Mouse (Mus musculus) CD4-positive, CD25-positive, alpha-beta regulatory T cell (primary cell): ENCODE data around the gene Polr3e. TPM values are rescaled to one million over a fixed set of nuclear protein-coding genes. Genes with fewer than 3 reads are reported as not detected.

Source experiments
- polyA plus RNA-seq: library from polyadenylated mRNA; unstranded; fragments of 100-300 nt; shearing (Covaris generic); gene quantifications from one replicate; pipeline ENCODE4 v1.2.1, GENCODE M21; 2017

Polr3e gene
- 37.9 TPM for polyA plus RNA-seq

GRCm38 (mm10) chr7:120917592-120918461, at the start of gene Polr3e:
Polr3e (plus strand) TSS chr7:120917744.

GRCm38 (mm10) chr7:120982200-120982841, 64.8 kb downstream of the Polr3e start, which contains the start of the genes Cdr2 and Mfsd13b:
Cdr2 (minus strand) TSS chr7:120982312.
Mfsd13b (plus strand) TSS chr7:120982509.

Other genes starting within 250 kb of the Polr3e start
- 0.18 TPM for gene Pdzd9, start 247.4 kb upstream of the Polr3e start, polyA plus RNA-seq
- 10.1 TPM for gene Mosmo, start 240.1 kb upstream of the Polr3e start, polyA plus RNA-seq
- gene Vwa3a, start 178.4 kb upstream of the Polr3e start, polyA plus RNA-seq = 0.22 TPM
- not detected for gene Gm5737, start 105.4 kb upstream of the Polr3e start, polyA plus RNA-seq
- 12.2 TPM for gene Eef2k, start 74.9 kb upstream of the Polr3e start, polyA plus RNA-seq
- 4.5 TPM for gene Cdr2, start 64.6 kb downstream of the Polr3e start, polyA plus RNA-seq
- 0.45 TPM for gene Mfsd13b, start 64.8 kb downstream of the Polr3e start, polyA plus RNA-seq
- gene Mettl9, start 116.7 kb downstream of the Polr3e start, polyA plus RNA-seq = 21.6 TPM
- gene Igsf6, start 156.8 kb downstream of the Polr3e start, polyA plus RNA-seq = 0.35 TPM
- not detected for gene Otoa, start 163.9 kb downstream of the Polr3e start, polyA plus RNA-seq